Mouse (Mus musculus): ENCODE data around the gene Otud1. TPM values are rescaled to one million over a fixed set of nuclear protein-coding genes. Genes with fewer than 3 reads are reported as not detected.

The Otud1 gene
- 114 TPM for total RNA-seq (2023)

DNA sequence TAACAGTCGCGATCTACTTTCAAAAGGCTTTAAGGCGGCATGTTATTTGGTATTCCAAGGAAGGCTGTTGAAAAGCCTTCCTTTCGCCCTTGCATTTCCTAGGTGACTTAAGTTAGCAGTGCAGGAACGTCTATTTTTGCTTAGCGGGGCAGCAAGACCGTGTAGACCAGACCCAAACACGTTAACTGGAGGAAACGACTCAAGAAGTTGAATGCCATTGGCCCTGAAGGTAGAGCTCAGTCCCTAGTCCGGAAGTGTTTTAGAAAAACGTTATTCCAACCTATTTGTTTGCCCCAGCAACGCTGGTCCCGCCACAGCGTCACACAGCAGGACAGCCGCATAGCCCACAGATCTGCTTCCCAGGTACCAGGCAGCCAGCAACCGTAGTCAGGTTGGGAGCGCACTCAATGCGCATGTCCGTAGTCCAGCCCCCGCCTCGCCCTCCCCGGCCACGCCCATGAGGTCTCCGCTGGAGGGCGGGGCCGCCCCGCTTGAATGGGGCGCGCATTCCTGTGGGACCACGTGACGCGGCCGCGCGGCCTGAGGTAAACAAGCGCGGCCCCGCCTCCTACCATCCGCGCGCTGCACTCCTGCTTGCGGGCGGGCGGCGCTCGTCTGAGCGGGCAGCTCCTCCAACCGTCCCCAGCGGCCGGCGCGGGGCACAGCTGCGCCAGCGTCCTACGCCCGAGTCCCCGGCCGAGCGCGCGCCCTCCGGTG, at the start of gene Otud1:
TSS of gene Otud1 (plus strand) at position 595 of the 717 bp plus-strand sequence.

Other genes with a start within 250 kb of the Otud1 start
- not detected for gene Ptf1a, start 212.1 kb upstream of the Otud1 start, total RNA-seq (2023)
- gene 4921504E06Rik, start 103.8 kb upstream of the Otud1 start, total RNA-seq (2023) = not detected

Data from CD4-positive naive resting alpha-beta T cell, adult 76 days (primary cell).